Mouse (Mus musculus) midbrain, embryonic 13.5 days (tissue): Measurements from ENCODE around the gene Magi2. TPM values are rescaled to one million over a fixed set of nuclear protein-coding genes. Genes with fewer than 3 reads are reported as not detected.

ENCODE experiments used
- ATAC-seq: fragments of 200-750 bp; cut with Nextera tagmentation; 2 replicates; pipeline ENCODE4 v1.8.0; 2017; ENCODE audit warnings: mild to moderate bottlenecking, moderate TSS enrichment, moderate library complexity
- H3K27ac ChIP-seq: fragments of 300-500 bp; sonication (generic); 2 replicates; pipeline ENCODE4 v1.5.1; 2015; ENCODE audit warnings: inconsistent platforms, mild to moderate bottlenecking, moderate library complexity
- H3K27me3 ChIP-seq: fragments of 300-500 bp; sonication (generic); 2 replicates; pipeline ENCODE4 v1.6.1; 2015; ENCODE audit warnings: mild to moderate bottlenecking, inconsistent platforms
- H3K36me3 ChIP-seq: fragments of 300-500 bp; sonication (generic); 2 replicates; pipeline ENCODE4 v1.6.1; 2015; ENCODE audit warnings: mild to moderate bottlenecking, inconsistent platforms
- H3K4me1 ChIP-seq: fragments of 300-500 bp; sonication (generic); replicated peaks from 2 replicates; pipeline ENCODE4 v1.6.1; 2015; ENCODE audit warnings: inconsistent platforms
- H3K4me2 ChIP-seq: fragments of 300-500 bp; sonication (generic); replicated peaks from 2 replicates; pipeline ENCODE4 v1.6.1; 2015; ENCODE audit warnings: moderate library complexity, mild to moderate bottlenecking, inconsistent platforms
- H3K4me3 ChIP-seq: fragments of 300-500 bp; sonication (generic); replicated peaks from 2 replicates; pipeline ENCODE4 v1.5.1; 2015; ENCODE audit warnings: mild to moderate bottlenecking, inconsistent platforms
- H3K9ac ChIP-seq: fragments of 300-500 bp; sonication (generic); replicated peaks from 2 replicates; pipeline ENCODE4 v1.6.1; 2015; ENCODE audit warnings: mild to moderate bottlenecking, inconsistent platforms
- H3K9me3 ChIP-seq: fragments of 300-500 bp; sonication (generic); 2 replicates; pipeline ENCODE4 v1.6.1; 2016; ENCODE audit warnings: mild to moderate bottlenecking, inconsistent platforms
- WGBS: fragments of 180-500 bp; shearing (Covaris S2); methylation state at CpG from one replicate; pipeline ENCODE4 v1.1.7; 2015; 5-methylcytosine and 5-hydroxymethylcytosine counted together
- polyA plus RNA-seq: library from polyadenylated mRNA; unstranded; fragments of >200 nt; fragmentation: Nextera tagmentation; extraction: Ambion mirVana; gene quantifications from 2 replicates; pipeline ENCODE4 v1.2.1, GENCODE M21; 2015

The Magi2 gene
- polyA plus RNA-seq, 1 experiment from 2014 or later: 28.0 TPM

DNA sequence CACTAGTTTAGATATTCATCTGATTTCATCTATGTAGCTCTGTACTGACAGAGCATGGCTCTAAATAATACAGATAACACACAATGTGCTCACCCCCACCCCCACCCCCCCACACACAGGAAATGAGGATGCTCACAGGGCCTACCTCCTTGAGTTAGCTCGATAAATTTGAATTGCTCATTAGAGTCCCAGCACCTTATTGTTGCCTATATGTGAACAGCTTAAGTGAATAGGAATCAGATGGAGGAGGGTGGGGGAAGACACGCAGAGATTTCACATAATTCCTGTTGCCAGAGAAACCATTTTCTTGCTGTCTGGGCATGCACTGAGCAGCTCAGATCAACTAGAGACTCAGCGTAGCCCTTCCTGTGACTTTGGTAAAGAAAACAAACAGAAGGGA is 755.2 kb downstream of the Magi2 start:
- WGBS: 5% methylated on average over 3 of the region's 3 CpGs
- Histone ChIP-seq H3K27me3 (no peaks in the 10 kb centered on the region), H3K9ac (no peak overlapping the region), H3K27ac (peak overlapping the region; percentile 15; the same call in 1 of the 2 replicates), H3K4me1 (peaks cover 27% of the 10 kb centered on the region), H3K9me3 (no peaks in the 10 kb centered on the region), H3K4me2 (no peak overlapping the region), H3K4me3 (no peak overlapping the region), H3K36me3 (no peaks in the 10 kb centered on the region)
- peak; percentile 88 for ATAC-seq

DNA sequence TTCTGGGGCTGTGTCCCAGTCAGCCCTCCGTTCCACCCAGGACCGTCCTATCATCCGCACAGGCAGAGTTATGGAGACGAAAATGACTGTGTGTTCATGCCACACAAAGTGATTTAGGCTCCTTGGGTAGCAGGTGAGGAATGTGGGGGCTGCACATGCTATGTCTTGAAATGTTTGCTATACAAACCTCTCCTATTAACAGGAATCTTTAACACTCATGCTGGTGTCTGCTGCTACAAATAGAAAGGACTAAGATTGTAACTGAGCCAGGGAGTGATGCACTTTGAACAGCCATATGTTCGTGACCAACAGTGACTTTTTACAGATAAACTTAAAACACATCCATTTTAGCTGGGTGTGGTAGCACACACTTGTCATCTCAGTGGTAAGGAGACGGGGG is 772.6 kb downstream of the Magi2 start:
- ATAC-seq: no peak
- Histone ChIP-seq H3K36me3 (no peaks in the 10 kb centered on the region), H3K4me3 (no peak overlapping the region), H3K27ac (no peak overlapping the region), H3K27me3 (no peaks in the 10 kb centered on the region), H3K9ac (no peak overlapping the region), H3K4me1 (0 out of 2 replicates have a peak, but pooled peaks cover 4% of the 10 kb centered on the region), H3K4me2 (no peak overlapping the region), H3K9me3 (no peaks in the 10 kb centered on the region)
- 89% methylated on average over 6 of the region's 6 CpGs for WGBS

DNA sequence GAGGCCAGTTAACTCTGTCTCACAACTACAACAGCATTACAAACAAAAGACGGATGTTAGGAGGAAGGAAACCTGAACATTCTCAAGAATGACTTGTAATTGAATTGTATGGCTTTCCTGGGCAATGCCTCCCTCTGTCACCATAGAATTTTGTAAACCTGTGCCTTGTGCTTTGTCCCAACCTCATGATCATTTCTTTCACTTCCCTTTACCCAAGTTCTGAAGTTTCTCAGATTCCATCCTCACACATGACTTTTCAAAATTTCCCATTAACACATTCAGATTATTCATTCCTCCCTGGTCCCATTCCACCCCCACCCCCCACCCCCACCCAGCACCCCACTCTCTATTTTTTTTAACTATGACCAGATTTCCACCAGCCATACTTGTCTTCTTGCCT is 773.1 kb downstream of the Magi2 start:
- no peak for ATAC-seq
- Histone ChIP-seq H3K4me1 (0 out of 2 replicates have a peak, but pooled peaks cover 4% of the 10 kb centered on the region), H3K4me2 (no peak overlapping the region), H3K36me3 (no peaks in the 10 kb centered on the region), H3K27me3 (no peaks in the 10 kb centered on the region), H3K9me3 (no peaks in the 10 kb centered on the region), H3K27ac (no peak overlapping the region), H3K4me3 (no peak overlapping the region), H3K9ac (no peak overlapping the region)
- WGBS: 78% methylated on average over 1 of the region's 1 CpGs

DNA sequence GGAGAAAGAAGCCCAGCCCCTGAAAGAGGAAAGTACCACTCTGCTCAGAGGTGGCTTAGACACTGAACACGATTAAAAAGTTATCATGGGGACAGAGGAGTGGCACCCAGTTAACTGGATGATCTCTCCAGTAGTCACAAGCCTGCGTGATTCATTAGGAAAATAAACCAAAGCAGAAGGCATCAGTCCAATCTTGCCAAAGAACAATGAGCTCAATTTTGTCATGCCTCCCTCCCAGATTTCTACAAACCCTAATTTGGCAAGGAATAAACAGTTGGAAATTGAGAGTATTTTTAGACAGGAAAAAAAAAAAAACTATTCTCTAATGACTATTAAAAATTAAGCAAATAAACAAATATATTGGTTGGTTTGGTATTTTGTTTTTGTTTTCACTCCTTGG is 779.8 kb downstream of the Magi2 start:
- no peaks in the 10 kb centered on the region for H3K36me3 ChIP-seq
- 0 out of 2 replicates have a peak, but pooled peaks cover 4% of the 10 kb centered on the region for H3K4me1 ChIP-seq
- no peak for ATAC-seq
- WGBS: 91% methylated on average over 2 of the region's 2 CpGs
- H3K4me2 ChIP-seq: no peak overlapping the region
- no peaks in the 10 kb centered on the region for H3K27me3 ChIP-seq
- no peak overlapping the region for H3K27ac ChIP-seq
- no peaks in the 10 kb centered on the region for H3K9me3 ChIP-seq
- H3K4me3 ChIP-seq: no peak overlapping the region
- no peak overlapping the region for H3K9ac ChIP-seq

DNA sequence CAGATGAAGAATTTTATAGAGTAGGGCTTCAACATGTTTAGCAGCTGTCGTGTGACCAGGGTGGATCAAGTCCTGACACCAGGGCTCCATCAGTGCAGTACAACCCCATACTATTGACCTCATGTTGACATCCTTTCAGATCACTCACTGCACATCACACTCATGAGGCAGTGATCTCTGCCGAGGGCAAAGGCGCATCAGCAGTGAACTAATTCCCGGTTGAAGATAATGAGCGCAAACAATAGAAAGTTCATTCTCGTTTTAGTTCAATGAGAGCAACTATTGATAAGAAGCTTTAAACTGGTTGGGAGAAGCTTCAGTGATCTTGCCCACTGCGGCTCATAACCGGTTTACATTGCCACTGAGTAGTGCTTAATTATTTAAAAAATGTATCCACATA is 780.4 kb downstream of the Magi2 start:
- H3K9ac ChIP-seq: no peak overlapping the region
- WGBS: 81% methylated on average over 8 of the region's 8 CpGs
- no peaks in the 10 kb centered on the region for H3K27me3 ChIP-seq
- no peak for ATAC-seq
- no peak overlapping the region for H3K27ac ChIP-seq
- no peak overlapping the region for H3K4me3 ChIP-seq
- H3K4me1 ChIP-seq: 0 out of 2 replicates have a peak, but pooled peaks cover 3% of the 10 kb centered on the region
- H3K9me3 ChIP-seq: no peaks in the 10 kb centered on the region
- H3K4me2 ChIP-seq: no peak overlapping the region
- no peaks in the 10 kb centered on the region for H3K36me3 ChIP-seq

DNA sequence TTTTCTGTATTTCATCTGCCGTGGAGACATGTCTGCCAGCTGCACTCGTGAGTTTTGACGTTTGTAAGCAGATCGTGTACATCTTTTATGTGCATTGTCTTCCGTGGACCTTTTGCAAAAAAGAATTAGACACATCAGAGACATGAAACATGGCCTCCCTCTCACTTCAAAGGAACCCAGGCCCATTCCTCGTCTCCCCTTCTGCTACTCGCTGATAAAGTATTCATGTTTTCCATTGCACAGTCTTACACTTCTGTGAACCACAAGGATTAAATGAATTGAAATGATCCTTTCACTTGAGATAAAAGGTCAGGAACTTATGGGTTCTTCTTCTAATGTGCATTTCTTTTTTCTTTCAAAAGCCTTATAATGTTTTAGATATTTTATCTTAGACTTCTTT is 783.4 kb downstream of the Magi2 start:
- no peaks in the 10 kb centered on the region for H3K27me3 ChIP-seq
- no peak overlapping the region for H3K4me2 ChIP-seq
- H3K4me1 ChIP-seq: no peaks in the 10 kb centered on the region
- no peak overlapping the region for H3K27ac ChIP-seq
- no peak overlapping the region for H3K9ac ChIP-seq
- no peak for ATAC-seq
- no peaks in the 10 kb centered on the region for H3K9me3 ChIP-seq
- H3K36me3 ChIP-seq: no peaks in the 10 kb centered on the region
- H3K4me3 ChIP-seq: no peak overlapping the region
- WGBS: 41% methylated on average over 7 of the region's 7 CpGs

DNA sequence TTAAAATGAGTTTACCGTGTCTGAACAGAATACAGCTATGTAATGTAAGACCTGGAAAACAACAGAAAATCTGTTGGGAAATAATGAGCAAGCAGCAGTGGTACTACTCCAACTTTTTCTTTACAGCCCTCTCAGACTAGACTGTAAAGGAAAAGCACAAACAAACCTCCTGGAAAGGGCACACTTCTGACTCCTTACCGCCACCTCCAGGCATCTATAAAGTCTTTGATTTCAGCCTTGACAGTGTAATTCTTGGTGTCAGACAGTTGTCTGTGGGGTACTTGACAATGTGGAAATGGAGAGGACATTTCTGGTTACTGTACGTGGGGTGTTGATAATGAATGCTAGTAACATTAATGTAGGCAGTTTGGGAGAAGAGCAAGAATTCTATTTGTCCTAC is 791.2 kb downstream of the Magi2 start:
- Histone ChIP-seq H3K9ac (no peak overlapping the region), H3K9me3 (no peaks in the 10 kb centered on the region), H3K27ac (no peak overlapping the region), H3K4me1 (peaks cover 7% of the 10 kb centered on the region; the same call in 1 of the 2 replicates), H3K27me3 (no peaks in the 10 kb centered on the region), H3K4me3 (no peak overlapping the region), H3K36me3 (no peaks in the 10 kb centered on the region), H3K4me2 (no peak overlapping the region)
- no peak for ATAC-seq
- WGBS: 79% methylated on average over 3 of the region's 3 CpGs

DNA sequence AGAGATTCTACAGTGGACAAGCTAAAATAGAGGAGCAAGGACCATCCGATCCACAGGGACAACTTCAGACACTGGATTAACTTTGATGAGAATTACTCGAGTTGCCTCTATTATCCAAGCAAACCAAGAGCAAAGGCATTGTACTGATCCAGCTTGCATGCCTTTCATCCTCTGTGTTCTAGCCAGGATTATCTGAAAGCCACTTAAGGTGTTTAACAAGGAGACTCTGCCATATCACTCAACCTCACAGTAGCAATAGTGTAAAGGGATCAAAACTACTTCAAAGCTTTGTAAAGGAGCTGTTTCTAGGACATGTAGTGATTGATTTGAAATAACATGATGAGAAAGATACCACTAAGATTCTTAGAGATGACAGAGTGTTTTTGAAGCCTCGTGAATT is 819.8 kb downstream of the Magi2 start:
- Histone ChIP-seq H3K4me3 (no peak overlapping the region), H3K27ac (no peak overlapping the region), H3K9ac (no peak overlapping the region), H3K36me3 (no peaks in the 10 kb centered on the region), H3K9me3 (no peaks in the 10 kb centered on the region), H3K4me1 (peaks cover 10% of the 10 kb centered on the region; the same call in 1 of the 2 replicates), H3K4me2 (no peak overlapping the region), H3K27me3 (no peaks in the 10 kb centered on the region)
- 21% methylated on average over 3 of the region's 3 CpGs for WGBS
- peak; percentile 69; the same call in 1 of the 2 replicates for ATAC-seq

DNA sequence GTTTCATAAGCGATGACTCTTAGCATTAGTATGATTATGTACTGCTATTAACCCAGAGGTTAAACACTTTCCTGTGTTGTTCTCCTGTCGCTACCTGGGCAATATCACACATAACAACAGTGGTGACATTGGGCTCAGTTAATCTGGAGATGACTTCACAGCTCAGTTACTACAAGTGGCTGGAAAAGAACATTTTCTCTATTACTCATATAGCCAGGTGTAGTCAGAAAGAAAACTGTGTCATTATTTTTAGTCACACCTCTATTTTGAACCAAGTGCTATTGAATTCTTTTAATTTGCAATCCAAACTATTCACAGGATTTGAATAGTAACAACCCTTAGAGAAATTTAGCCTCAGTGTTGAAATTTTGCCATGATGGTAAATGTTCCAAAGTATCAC is 821.5 kb downstream of the Magi2 start:
- no peaks in the 10 kb centered on the region for H3K27me3 ChIP-seq
- 90% methylated on average over 2 of the region's 2 CpGs for WGBS
- H3K9me3 ChIP-seq: no peaks in the 10 kb centered on the region
- no peak for ATAC-seq
- peaks cover 10% of the 10 kb centered on the region; the same call in 1 of the 2 replicates for H3K4me1 ChIP-seq
- no peak overlapping the region for H3K4me3 ChIP-seq
- no peak overlapping the region for H3K9ac ChIP-seq
- no peak overlapping the region for H3K27ac ChIP-seq
- no peak overlapping the region for H3K4me2 ChIP-seq
- H3K36me3 ChIP-seq: no peaks in the 10 kb centered on the region

DNA sequence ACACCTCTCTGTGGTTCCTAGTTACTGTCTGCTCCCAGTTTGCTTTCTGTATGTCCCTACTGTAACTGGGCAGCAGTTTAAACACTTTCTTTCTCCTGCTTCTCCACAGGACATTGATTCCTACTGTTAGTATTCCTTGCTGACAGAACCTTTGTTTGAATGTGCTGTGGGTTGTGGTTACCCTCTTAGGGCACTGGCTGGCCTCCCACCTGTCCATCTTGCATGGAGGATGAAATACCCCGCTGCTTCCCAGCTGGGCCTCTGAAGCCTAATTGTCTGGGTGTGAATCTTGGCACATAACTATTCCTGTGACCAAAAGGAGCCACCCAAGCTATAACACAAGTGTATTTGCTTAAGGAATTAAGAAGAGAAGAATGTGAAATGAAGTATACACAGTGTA is 823.4 kb downstream of the Magi2 start:
- no peak for ATAC-seq
- peaks cover 10% of the 10 kb centered on the region; the same call in 1 of the 2 replicates for H3K4me1 ChIP-seq
- no peaks in the 10 kb centered on the region for H3K9me3 ChIP-seq
- 42% methylated on average over 1 of the region's 1 CpGs for WGBS
- no peak overlapping the region for H3K4me3 ChIP-seq
- no peaks in the 10 kb centered on the region for H3K36me3 ChIP-seq
- no peaks in the 10 kb centered on the region for H3K27me3 ChIP-seq
- H3K27ac ChIP-seq: no peak overlapping the region
- no peak overlapping the region for H3K4me2 ChIP-seq
- no peak overlapping the region for H3K9ac ChIP-seq

DNA sequence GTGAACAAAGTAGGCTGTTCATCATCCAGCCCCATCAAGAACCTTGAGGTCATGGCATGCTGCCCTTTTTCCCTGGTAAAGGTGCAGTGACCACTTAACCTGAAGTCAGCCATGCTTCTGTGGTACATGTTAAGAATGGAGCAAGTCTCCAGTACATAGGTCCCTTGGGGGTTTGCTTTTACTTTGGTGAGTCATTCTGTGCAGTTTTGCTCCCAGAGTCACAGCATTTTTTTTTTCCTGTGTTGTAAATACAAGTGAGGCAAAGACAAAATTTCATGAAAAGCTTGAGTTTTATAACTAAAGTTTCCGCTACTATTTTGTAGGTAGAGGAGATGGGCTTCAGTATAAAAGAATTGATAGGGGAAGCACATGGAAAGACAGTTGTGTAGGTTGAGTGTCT is 828.2 kb downstream of the Magi2 start:
- Histone ChIP-seq H3K9ac (no peak overlapping the region), H3K27me3 (no peaks in the 10 kb centered on the region), H3K9me3 (no peaks in the 10 kb centered on the region), H3K27ac (no peak overlapping the region), H3K4me2 (no peak overlapping the region), H3K4me1 (peaks cover 17% of the 10 kb centered on the region), H3K4me3 (no peak overlapping the region), H3K36me3 (no peaks in the 10 kb centered on the region)
- 98% methylated on average over 1 of the region's 1 CpGs for WGBS
- no peak for ATAC-seq

DNA sequence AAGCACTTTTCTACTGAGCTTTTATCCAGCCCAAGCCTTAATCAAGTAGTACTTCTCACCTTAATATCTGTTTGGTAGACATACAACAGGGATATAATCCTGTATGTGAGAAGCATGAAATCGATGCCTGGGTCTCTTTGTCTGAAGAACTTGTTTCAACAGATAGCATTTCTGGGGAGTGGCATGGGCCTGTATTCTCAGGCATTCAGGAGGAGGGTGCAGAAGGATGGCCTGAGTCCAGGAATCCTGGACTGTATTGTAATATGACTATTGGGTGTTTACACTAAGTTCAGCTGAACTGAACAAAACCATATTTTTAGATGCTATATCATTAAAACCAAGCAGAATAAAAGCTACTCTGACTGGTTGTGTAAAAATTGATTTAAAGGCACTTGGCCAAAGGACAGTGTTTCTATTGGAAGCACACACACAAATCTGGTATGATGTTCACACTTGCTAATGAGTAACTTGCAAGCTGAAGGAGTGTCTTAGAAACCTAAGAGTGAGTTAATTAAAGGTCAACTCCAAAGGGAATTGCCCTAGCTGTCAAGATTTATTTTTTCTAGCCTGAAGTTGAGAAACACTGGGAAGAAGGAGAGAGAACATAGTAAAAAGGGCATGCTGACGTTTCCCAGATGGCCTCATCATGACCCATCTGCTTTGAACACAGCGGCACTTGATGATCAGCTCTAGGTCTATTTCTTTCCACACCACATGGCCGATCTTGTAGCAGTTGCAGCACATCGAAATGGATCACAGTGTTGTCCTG is 829.4 kb downstream of the Magi2 start:
- WGBS: 55% methylated on average over 5 of the region's 5 CpGs
- ATAC-seq: peak; percentile 62; the same call in 1 of the 2 replicates

More for the DNA sequence above, 829.4 kb downstream of the Magi2 start:
- no peak overlapping the region for H3K9ac ChIP-seq
- peaks cover 12% of the 10 kb centered on the region for H3K4me1 ChIP-seq
- no peaks in the 10 kb centered on the region for H3K36me3 ChIP-seq
- H3K4me2 ChIP-seq: no peak overlapping the region
- H3K9me3 ChIP-seq: no peaks in the 10 kb centered on the region
- H3K27me3 ChIP-seq: no peaks in the 10 kb centered on the region
- no peak overlapping the region for H3K4me3 ChIP-seq
- H3K27ac ChIP-seq: peak overlapping the region; percentile 41; the same call in 1 of the 2 replicates
